Mouse (Mus musculus) NIH3T3 (cell line): ENCODE results near the gene Utp4.

ENCODE experiments used
- DNase-seq: peaks from one replicate; pipeline ENCODE4 v3.0.0-alpha.2; 2012; ENCODE audit warnings: low read depth

The Utp4 gene

GRCm38 (mm10) chr8:106937081-106937800 is 43.8 kb downstream of the Utp4 start:
- peak; percentile 68 for DNase-seq

DNA sequence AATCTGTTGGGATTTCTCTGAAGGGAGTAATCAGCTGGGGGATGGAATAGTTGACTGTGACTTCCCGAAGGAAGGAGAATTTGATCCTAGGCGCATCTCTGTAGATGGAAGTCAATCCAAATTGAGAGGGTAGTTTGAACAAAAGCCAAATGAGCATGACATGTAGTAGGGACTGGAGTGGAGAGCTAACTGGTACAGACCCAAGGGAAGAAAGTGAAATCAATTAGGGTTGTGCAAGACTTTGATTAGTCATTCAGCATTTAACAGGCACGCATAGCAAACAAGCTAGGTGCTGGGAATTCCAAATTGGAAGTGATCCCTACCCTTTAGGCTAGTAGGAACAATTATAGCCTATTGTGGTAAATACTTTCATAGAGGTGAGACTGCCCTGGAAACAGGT is 48.4 kb downstream of the Utp4 start:
- peak; percentile 48 for DNase-seq

GRCm38 (mm10) chr8:106943874-106944418 is 50.5 kb downstream of the Utp4 start:
- DNase-seq: peak; percentile 18

GRCm38 (mm10) chr8:106944756-106945155 is 51.3 kb downstream of the Utp4 start:
- peak; percentile 23 for DNase-seq

DNA sequence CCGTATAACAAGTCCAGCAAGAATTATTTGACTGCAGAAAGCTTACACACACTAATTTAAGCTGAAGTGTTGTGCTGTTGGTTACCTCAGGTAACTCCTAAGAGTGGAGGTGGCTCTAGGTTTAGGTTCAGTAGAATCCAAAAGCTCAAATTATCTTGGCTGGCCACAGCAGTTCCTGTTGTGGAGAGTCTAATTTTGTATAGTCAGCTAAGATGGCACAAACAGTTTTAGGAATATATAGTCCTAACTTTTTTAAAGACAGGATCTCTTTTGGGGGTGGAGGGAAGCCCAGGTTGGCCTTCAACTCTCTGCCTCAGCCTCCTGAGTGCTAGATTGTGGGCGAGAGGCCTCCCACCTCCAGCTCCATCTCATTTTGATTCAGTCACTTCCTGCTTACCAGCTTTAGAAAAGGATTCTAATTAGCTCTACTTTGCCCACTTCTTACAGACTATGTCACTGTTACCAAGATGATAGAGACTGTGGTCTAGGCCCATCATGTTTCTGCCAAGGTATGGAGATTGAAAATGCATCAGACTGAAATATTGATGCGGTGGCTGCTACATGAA is 55.3 kb downstream of the Utp4 start:
- no peak for DNase-seq

GRCm38 (mm10) chr8:106951707-106952106 is 58.3 kb downstream of the Utp4 start:
- DNase-seq: no peak

DNA sequence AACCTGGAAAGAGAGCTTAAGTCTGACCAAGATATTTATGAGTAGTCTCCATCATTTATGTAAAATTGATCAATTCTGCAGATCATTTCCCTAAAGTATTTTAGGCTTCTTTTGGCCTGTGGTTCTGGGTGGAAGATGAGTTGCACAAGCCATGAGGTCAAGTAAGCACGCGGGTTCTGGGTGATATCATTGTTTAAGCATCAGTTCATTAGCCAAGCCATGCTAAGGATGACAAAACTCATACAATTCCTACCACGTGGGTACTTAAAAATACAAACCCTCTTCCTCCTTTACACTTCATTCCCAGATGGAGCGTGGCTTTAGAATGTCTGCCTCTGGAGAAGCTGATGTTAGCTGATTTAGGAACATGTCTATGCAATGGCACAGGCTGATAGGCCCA is 60.1 kb downstream of the Utp4 start:
- DNase-seq: peak; percentile 63

GRCm38 (mm10) chr8:106957086-106957485 is 63.6 kb downstream of the Utp4 start:
- DNase-seq: peak; percentile 82

DNA sequence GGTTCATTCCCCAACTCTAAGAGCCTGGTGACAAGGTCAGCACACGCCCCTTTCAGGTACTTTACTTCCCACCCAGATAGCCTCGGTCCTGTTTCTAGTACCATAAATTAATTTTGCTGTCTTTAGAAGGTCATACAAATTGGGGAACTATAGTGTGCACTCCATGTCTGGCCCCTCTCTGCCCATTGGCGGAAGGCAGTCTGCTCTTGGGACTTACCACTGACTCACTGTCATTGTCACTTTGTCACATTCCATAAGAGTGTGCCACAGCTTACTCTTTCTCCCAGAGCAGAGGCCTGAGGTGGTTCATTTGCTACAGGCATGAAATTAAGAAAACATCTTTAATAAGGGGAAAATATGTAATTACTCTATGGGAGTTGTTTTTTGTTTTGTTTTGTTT is 64.8 kb downstream of the Utp4 start:
- DNase-seq: no peak

GRCm38 (mm10) chr8:106959626-106960025 is 66.2 kb downstream of the Utp4 start:
- DNase-seq: no peak

DNA sequence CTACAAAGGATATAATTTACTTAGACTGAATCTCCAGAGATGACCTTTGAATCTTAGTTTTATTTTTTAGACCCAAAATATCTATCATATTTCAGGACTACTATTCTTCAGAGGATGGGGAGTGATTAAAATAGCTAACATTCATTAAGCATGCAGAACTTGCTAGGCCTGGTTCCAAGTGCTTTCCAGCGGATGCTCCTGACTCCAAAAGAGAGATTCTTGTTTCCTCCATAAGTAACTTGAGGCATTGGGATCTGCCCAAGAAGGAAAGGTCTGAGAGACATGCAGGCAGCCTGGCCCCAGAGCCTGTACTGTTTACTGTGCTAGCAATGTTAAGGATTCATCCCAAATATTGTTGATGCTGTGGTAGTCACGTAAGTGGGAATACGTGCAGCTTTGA is 68.9 kb downstream of the Utp4 start:
- DNase-seq: no peak

GRCm38 (mm10) chr8:106963365-106963764 is 69.9 kb downstream of the Utp4 start:
- no peak for DNase-seq

- no peak for DNase-seq
These were observed 71.1 kb downstream of the Utp4 start for GRCm38 (mm10) chr8:106964573-106964972.

- DNase-seq: peak; percentile 39
These were observed 76.5 kb downstream of the Utp4 start for GRCm38 (mm10) chr8:106969964-106970363.

GRCm38 (mm10) chr8:106971916-106972315 is 78.5 kb downstream of the Utp4 start:
- DNase-seq: no peak
